10 mouse cellular contexts compared by ENCODE assay signal in genomic region chr9:110746961-110747360, GRCm38 (mm10). TPM values are rescaled to one million over a fixed set of nuclear protein-coding genes. Genes with fewer than 3 reads are reported as not detected.
DNase-seq lines count a peak whose midpoint lies in the region; ATAC-seq and TF ChIP-seq lines count a peak whose summit lies in the region.
"Had no signal": no experiment of that assay in that cellular context is flagged by ENCODE, and none has a peak within 500 bp of the region (broad histone marks: within the 10 kb centered on the region; RNA-seq: fewer than 3 reads in every experiment).

Gene Pth1r, minus strand, starts transcription at chr9:110747145.

- H3K27ac ChIP-seq in heart, embryonic 14.5 days (replicated peaks in 1 of 2; ENCODE audit: control insufficient read depth in 1 of 2, insufficient read depth in 1 of 2, low read depth in 2 of 2, low read length in 2 of 2) = no peak within 1 kb of the TSS

- no peak within 1 kb of the TSS for H3K9ac ChIP-seq in heart, embryonic 14.5 days (ENCODE audit: low read length)

- peaks cover 33 to 40% of the 10 kb centered on the region in 2 experiments for H3K4me1 ChIP-seq in heart, embryonic 14.5 days (ENCODE audit: control insufficient read depth in 2 of 2, insufficient read depth in 2 of 2, low read length in 2 of 2)

- WGBS in heart, embryonic 14.5 days = 73% methylated on average over 7 of the region's 7 CpGs

- H3K9me3 ChIP-seq in heart, embryonic 14.5 days (ENCODE audit: control insufficient read depth, low read length) = no peaks in the 10 kb centered on the region
- H3K9me3 ChIP-seq: megakaryocyte, embryonic 14.5 days had no signal

- H3K4me3 ChIP-seq in heart, embryonic 14.5 days (ENCODE audit: control insufficient read depth in 1 of 2, insufficient read depth in 1 of 2, low read depth in 1 of 2, low read length in 2 of 2) = no peak within 1 kb of the TSS
- H3K4me3 ChIP-seq: megakaryocyte, embryonic 14.5 days had no signal

- ATAC-seq in heart, embryonic 14.5 days (ENCODE audit: insufficient number of reproducible peaks, insufficient read depth, low FRiP score, low read depth) = no peak

- TF ChIP-seq POLR2A in brain, embryonic 14.5 days (IDR thresholded peaks at IDR 0.05; ENCODE audit: borderline replicate concordance, extremely low read depth, insufficient read depth, insufficient read length, poor library complexity, severe bottlenecking) = no peak

- no peaks in the 10 kb centered on the region for H3K36me3 ChIP-seq in heart, embryonic 14.5 days (ENCODE audit: control insufficient read depth, insufficient read depth, low read length)

- no peak for DNase-seq in heart, adult 8-10 months (ENCODE audit: low spot score)
- no peak for DNase-seq in brain, embryonic 14.5 days (ENCODE audit: low read depth)
- DNase-seq in heart, postnatal 4 days = no peak
- peak; percentile 70 to 90 for DNase-seq in kidney, postnatal 25 days
- DNase-seq in cerebellum, adult 11 months = no peak
- no peak for DNase-seq in right cerebral cortex, postnatal 25 days
- no peak for DNase-seq in right cerebral cortex, adult 18-20 months
- DNase-seq: gastrocnemius, postnatal 10 days had no signal

- peaks cover 10% of the 10 kb centered on the region; the same call in 1 of the 2 replicates for H3K27me3 ChIP-seq in heart, embryonic 14.5 days (ENCODE audit: control insufficient read depth, insufficient read depth, low read length)

- H3K4me2 ChIP-seq in heart, embryonic 14.5 days (ENCODE audit: low read length) = no peak within 1 kb of the TSS

- no peak for TF ChIP-seq CTCF in brain, embryonic 14.5 days (IDR thresholded peaks at IDR 0.05; ENCODE audit: borderline replicate concordance, extremely low read depth, insufficient read depth, insufficient read length)

RNA-seq across cellular contexts. Expression of gene Pth1r, which starts in this region (rescaled TPM):
- 22.2 and 23.9 TPM in 2 replicates for polyA plus RNA-seq in heart, embryonic 14.5 days (2014; fragmentation: Nextera tagmentation; extraction: Ambion mirVana)
- total RNA-seq in heart, adult 8-10 months (2022) = 1 to 10 TPM; 4.4 to 7.0 (median 5.1) TPM
- polyA plus RNA-seq in brain, embryonic 14.5 days (2012; rRNA removed) = 18.0 and 24.2 TPM in 2 replicates
- total RNA-seq in heart, postnatal 4 days (2021) = 10 to 100 TPM; 16.4 to 19.3 TPM

Comparison
In these comparisons a context has a peak if more than half of its experiments do, and no peak if none do; other contexts are left out.
1. DNase-seq: peak in kidney, postnatal 25 days (2 of 2); none in heart, adult 8-10 months (single experiment), brain, embryonic 14.5 days (single experiment), heart, postnatal 4 days (single experiment), cerebellum, adult 11 months (single experiment), right cerebral cortex, postnatal 25 days (single experiment) and right cerebral cortex, adult 18-20 months (single experiment).